Mouse (Mus musculus) brain, embryonic 14.5 days (tissue): Measurements from ENCODE around the gene Slc2a5.

Source experiments
- CTCF ChIP-seq: fragments of 200-500 bp; IDR thresholded peaks from 2 replicates; pipeline ENCODE4 v1.5.1; 2012; ENCODE audit warnings: inconsistent platforms, mild to moderate bottlenecking, moderate library complexity, borderline replicate concordance; ENCODE audit not compliant: insufficient read depth, insufficient read length; ENCODE audit errors: extremely low read depth
- POLR2A ChIP-seq: fragments of 200-500 bp; IDR thresholded peaks from 2 replicates; pipeline ENCODE4 v1.6.1; 2012; ENCODE audit warnings: mild to moderate bottlenecking, inconsistent platforms, borderline replicate concordance; ENCODE audit not compliant: poor library complexity, insufficient read depth, insufficient read length, severe bottlenecking; ENCODE audit errors: extremely low read depth

DNA sequence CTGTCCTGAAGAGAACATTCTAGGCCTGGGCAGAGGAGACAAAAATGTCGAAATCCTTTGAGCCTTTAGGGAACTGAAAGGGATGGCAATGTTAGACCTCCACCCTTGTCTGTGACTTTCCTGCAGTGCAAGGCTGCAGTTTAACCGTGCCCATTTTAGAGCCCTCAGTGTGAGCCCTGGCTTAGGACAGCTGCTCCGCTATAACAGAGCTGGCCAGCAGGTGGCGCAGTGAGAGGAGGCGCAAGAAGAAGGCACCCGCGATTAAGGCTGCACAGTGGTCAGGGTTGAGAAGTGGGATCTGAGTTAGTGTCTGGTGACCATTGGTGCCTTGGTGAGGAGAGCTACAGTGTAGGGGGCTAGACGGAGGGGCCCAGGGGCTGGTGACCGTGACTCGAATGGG, 17.6 kb downstream of the Slc2a5 start:
- peak; percentile 98 for TF ChIP-seq CTCF
- TF ChIP-seq POLR2A, result no peak
